Mouse (Mus musculus) cerebellum, adult 11-12 months (tissue): Measurements from ENCODE around the gene Adamts13.

ENCODE experiments used
- DNase-seq: peaks from one replicate; pipeline ENCODE4 v3.0.0; 2022

Gene Adamts13

DNA sequence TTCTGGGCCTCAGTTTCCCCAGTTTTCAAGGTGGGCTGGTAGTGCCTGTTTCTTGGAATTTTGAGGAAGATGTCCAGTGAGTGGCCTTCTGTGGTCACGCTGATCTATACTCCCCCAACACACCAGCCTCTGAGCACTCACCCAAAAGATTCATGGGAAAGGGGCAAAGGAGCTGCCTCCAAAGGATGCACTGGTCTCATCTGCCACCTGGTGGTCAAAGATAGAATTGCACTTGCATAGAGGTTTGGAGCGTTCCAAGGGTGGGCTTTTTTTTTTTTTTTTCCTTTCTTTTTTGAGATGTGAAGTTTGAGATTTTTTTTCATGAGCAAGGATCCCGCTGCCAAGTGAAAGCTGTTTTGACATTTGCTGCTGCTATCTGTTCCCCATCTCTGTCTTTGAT lies 65.4 kb downstream of the Adamts13 start:
- no peak for DNase-seq

DNA sequence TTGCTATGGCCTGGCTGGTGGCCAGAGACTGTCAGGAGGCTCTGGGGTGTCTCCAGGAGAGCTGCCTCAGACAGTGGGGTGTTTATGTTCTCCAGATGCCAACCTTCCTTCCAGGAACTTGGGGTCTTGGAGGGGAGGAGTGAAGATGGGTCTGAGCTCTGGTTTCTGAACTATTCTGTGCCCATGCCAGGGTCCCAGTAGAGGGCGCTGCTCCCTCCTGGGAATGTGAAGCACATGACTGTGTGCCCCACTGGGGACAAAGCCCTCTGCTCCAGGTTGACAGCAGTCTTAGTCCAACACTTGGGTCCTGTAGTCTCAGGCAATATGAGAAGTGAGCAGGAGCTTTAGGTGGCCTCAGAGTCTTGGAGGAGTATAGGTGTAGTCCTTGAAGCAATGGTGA lies 66.1 kb downstream of the Adamts13 start:
- no peak for DNase-seq

DNA sequence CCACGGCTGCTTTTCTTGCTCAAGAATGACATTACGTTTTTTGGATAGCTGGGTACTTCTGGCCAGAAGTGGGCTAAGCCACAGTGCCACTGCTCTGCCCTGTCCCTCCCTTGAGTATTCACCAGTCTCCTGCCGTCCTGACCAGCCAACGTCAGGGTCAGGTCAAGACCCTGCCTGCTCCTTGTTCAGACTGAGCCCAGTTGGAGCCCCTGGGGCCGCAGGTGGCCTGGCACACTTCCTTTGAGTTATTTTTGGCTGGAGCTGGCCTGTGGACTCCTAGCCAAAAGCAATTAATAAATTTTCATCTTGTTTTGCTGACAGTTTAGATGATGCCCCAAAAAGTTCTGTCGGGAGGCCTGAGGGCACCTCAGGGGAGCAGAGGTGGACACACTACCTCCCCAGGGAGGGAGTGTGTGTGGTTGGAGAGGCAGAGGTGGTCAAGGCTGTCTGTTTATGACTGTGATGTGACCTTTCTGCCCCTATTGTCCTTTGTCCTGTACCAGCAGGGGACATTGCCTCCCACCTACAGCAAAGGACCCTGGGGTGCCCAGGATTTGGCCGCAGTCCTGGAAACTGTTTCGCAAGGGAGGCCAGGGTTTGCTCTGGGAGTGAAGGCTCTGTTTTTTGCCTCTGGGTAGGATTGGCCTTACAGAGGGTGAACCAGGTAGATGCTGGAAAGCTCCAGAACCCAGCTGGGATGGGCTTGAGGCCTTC lies 69.1 kb downstream of the Adamts13 start:
- DNase-seq: no peak

GRCm38 (mm10) chr2:27043461-27043860 lies 70.2 kb downstream of the Adamts13 start:
- DNase-seq: peak; percentile 60

DNA sequence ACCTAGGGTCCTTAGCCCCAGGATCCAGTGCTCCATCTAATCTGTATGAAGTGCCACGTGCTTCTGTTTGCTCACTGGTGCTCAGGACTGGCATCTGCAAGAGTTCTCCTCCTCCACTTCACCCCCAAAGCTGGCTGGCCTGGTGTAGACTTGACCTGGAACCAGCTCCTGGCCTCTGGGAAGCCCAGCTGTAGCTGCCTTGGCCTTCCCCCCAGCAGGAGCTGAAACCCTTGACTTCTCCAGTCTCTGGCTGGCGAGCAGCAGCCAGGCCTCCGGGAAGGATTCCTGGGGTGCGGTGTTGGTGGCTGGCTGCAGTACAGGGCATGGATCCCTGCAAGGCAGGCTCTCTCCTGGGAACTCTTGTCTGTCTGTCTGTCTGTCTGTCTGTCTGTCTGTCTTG lies 71.0 kb downstream of the Adamts13 start:
- DNase-seq: no peak

DNA sequence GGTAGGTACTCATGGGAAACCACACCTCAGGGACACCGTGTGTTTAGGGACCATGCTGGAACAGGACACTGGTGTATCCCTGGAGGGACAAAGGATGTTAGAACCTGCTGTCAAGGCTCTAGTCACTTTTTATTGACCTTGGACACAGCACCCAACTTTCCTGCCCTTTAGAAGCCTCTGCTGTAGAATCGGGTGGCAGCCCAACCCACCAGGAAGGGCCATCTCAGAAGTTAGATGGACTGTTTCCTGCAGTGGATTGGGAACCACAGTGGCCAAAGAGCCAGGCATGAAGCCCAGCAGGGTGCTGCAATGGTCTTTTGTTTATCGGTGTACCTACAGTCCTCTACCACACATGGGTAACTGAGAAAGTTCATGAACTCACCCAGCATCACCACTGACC lies 71.4 kb downstream of the Adamts13 start:
- no peak for DNase-seq

- no peak for DNase-seq
Observed at GRCm38 (mm10) chr2:27045979-27046770, 73.0 kb downstream of the Adamts13 start.

- no peak for DNase-seq
Observed at GRCm38 (mm10) chr2:27049408-27049807, 76.2 kb downstream of the Adamts13 start.

- no peak for DNase-seq
Observed at GRCm38 (mm10) chr2:27058251-27058650, 85.0 kb downstream of the Adamts13 start.

DNA sequence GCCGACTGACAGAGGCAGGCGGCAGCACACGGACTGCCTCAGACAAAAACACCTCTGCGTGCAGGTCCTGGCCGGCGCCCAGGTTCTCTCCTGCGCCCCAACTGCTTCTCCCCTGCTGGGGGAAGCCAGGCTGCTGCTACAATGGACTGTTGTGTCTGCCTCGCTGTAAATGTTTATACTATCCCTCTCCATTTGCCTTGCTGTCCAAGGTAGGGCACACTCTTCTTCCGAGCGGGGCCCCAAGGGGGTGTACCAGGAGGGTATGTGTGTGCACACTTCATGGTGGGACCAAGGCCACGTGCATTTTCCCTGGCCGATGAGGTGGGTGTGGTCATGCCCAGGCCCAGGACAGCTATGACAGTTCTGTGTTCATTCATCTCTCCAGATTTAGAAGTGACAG lies 85.5 kb downstream of the Adamts13 start:
- no peak for DNase-seq

- no peak for DNase-seq
Observed at GRCm38 (mm10) chr2:27059187-27059586, 86.0 kb downstream of the Adamts13 start.
